ENCODE assay signal across 20 mouse cellular contexts in genomic region chr5:65864486-65864885, GRCm38 (mm10). TPM values are rescaled to one million over a fixed set of nuclear protein-coding genes. Genes with fewer than 3 reads are reported as not detected.
A peak's percentile ranks its signal among the peaks of the same experiment; 100 is the strongest.
DNase-seq lines count a peak whose midpoint lies in the region; ATAC-seq and TF ChIP-seq lines count a peak whose summit lies in the region.
"Had no signal": no experiment of that assay in that cellular context is flagged by ENCODE, and none has a peak within 500 bp of the region (broad histone marks: within the 10 kb centered on the region; RNA-seq: fewer than 3 reads in every experiment).

No protein-coding gene starts in this region.

- no peak for TF ChIP-seq CTCF in liver, postnatal 0 days (IDR thresholded peaks at IDR 0.05; ENCODE audit: low read depth)

- H3K4me1 ChIP-seq in megakaryocyte, embryonic 14.5 days, result peaks cover 88% of the 10 kb centered on the region
- peaks cover 11% of the 10 kb centered on the region for H3K4me1 ChIP-seq in liver, postnatal 0 days (ENCODE audit: insufficient read depth)
- H3K4me1 ChIP-seq: embryonic facial prominence, embryonic 15.5 days; hindbrain, embryonic 13.5 days; intestine, embryonic 15.5 days; neural tube, embryonic 13.5 days had no signal

- ATAC-seq in CD4-positive, CD25-positive, alpha-beta regulatory T cell, adult 4 months, result no peak
- no peak for ATAC-seq in megakaryocyte, adult 5-6 weeks (ENCODE audit: poor library complexity, severe bottlenecking)
- peak; percentile 24; the same call in 1 of the 2 replicates for ATAC-seq in erythroblast, adult 5-6 weeks (replicated peaks; ENCODE audit: low FRiP score, poor library complexity, severe bottlenecking)
- ATAC-seq in liver, postnatal 0 days, result no peak
- ATAC-seq: intestine, embryonic 15.5 days had no signal

- H3K27me3 ChIP-seq in megakaryocyte, embryonic 14.5 days (replicated peaks), result no peaks in the 10 kb centered on the region
- no peaks in the 10 kb centered on the region for H3K27me3 ChIP-seq in liver, postnatal 0 days (ENCODE audit: insufficient read depth, low read length)
- H3K27me3 ChIP-seq: embryonic facial prominence, embryonic 15.5 days; hindbrain, embryonic 13.5 days; intestine, embryonic 15.5 days; kidney, embryonic 15.5 days; neural tube, embryonic 13.5 days had no signal

- no peak overlapping the region for H3K27ac ChIP-seq in liver, postnatal 0 days (ENCODE audit: low read depth)
- H3K27ac ChIP-seq: embryonic facial prominence, embryonic 15.5 days; forebrain, embryonic 10.5 days; hindbrain, embryonic 13.5 days; intestine, embryonic 15.5 days; kidney, embryonic 15.5 days; neural tube, embryonic 13.5 days had no signal

- no peak for TF ChIP-seq EP300 in liver, postnatal 0 days (IDR thresholded peaks at IDR 0.05; ENCODE audit: low read depth)

- H3K9ac ChIP-seq in liver, postnatal 0 days (replicated peaks), result peak overlapping the region; percentile 42
- H3K9ac ChIP-seq: embryonic facial prominence, embryonic 15.5 days; hindbrain, embryonic 13.5 days; intestine, embryonic 15.5 days; kidney, embryonic 15.5 days; lung, embryonic 14.5 days; neural tube, embryonic 13.5 days had no signal

- DNase-seq in CD4-positive, CD25-positive, alpha-beta regulatory T cell, adult 2 months (ENCODE audit: low read depth, low spot score), result peak; percentile 43
- no peak for DNase-seq in liver, postnatal 0 days
- DNase-seq in adrenal gland, adult 8-10 months, result no peak
- DNase-seq in cerebellum, postnatal 25 days, result no peak
- DNase-seq: cerebellum, adult 11-12 months; cerebellum, postnatal 14 days; heart, adult 18-20 months; lung, embryonic 14.5 days; lung, postnatal 36 days had no signal

- peak overlapping the region; percentile 91 for H3K4me3 ChIP-seq in megakaryocyte, embryonic 14.5 days (replicated peaks)
- peak overlapping the region; percentile 39 for H3K4me3 ChIP-seq in liver, postnatal 0 days (ENCODE audit: low read depth, low read length)
- H3K4me3 ChIP-seq: embryonic facial prominence, embryonic 15.5 days; forebrain, embryonic 10.5 days; hindbrain, embryonic 13.5 days; intestine, embryonic 15.5 days; kidney, embryonic 15.5 days; neural tube, embryonic 13.5 days had no signal

- H3K4me2 ChIP-seq in liver, postnatal 0 days (ENCODE audit: low read depth, low read length), result peak overlapping the region; percentile 55
- H3K4me2 ChIP-seq: embryonic facial prominence, embryonic 15.5 days; hindbrain, embryonic 13.5 days; intestine, embryonic 15.5 days; kidney, embryonic 15.5 days; lung, embryonic 14.5 days; midbrain, embryonic 11.5 days; neural tube, embryonic 13.5 days had no signal

- H3K9me3 ChIP-seq in megakaryocyte, embryonic 14.5 days, result no peaks in the 10 kb centered on the region
- no peaks in the 10 kb centered on the region for H3K9me3 ChIP-seq in liver, postnatal 0 days (ENCODE audit: low read length)
- H3K9me3 ChIP-seq: embryonic facial prominence, embryonic 15.5 days; forebrain, embryonic 10.5 days; hindbrain, embryonic 13.5 days; intestine, embryonic 15.5 days; kidney, embryonic 15.5 days; neural tube, embryonic 13.5 days had no signal

- no peaks in the 10 kb centered on the region for H3K36me3 ChIP-seq in megakaryocyte, embryonic 14.5 days (replicated peaks; ENCODE audit: low read length)
- H3K36me3 ChIP-seq in liver, postnatal 0 days (replicated peaks; ENCODE audit: insufficient read depth, low read length), result no peaks in the 10 kb centered on the region
- H3K36me3 ChIP-seq: embryonic facial prominence, embryonic 15.5 days; forebrain, embryonic 10.5 days; hindbrain, embryonic 13.5 days; intestine, embryonic 15.5 days; kidney, embryonic 15.5 days; neural tube, embryonic 13.5 days had no signal

- WGBS in liver, postnatal 0 days (ENCODE audit: insufficient replicate concordance), result 44% methylated on average over 7 of the region's 7 CpGs

RNA-seq across cellular contexts. Expression of gene Rhoh, which starts 3.5 kb away (rescaled TPM):
- 100 to 1,000 TPM; 342 to 463 TPM for polyA plus RNA-seq in CD4-positive, CD25-positive, alpha-beta regulatory T cell, adult 4 months (2017; shearing (Covaris generic))
- polyA plus RNA-seq in megakaryocyte, embryonic 14.5 days (2012; ENCODE audit: insufficient read depth, low replicate concordance), result 0.70 TPM in 1 of 2 replicates, not detected in the other
- 6.4 and 10.8 TPM in 2 replicates for total RNA-seq in megakaryocyte, adult 5-6 weeks (2015)
- 9.3 and 10.5 TPM in 2 replicates for total RNA-seq in megakaryocyte, adult 5-6 weeks (2017)
- 2.1 and 2.5 TPM in 2 replicates for total RNA-seq in erythroblast, adult 5-6 weeks (2015; ENCODE audit: low replicate concordance)
- 1.0 and 3.3 TPM in 2 replicates for total RNA-seq in erythroblast, adult 5-6 weeks (2017; ENCODE audit: low replicate concordance)
- 4.3 and 5.1 TPM in 2 replicates for polyA plus RNA-seq in liver, postnatal 0 days (2015; fragmentation: Nextera tagmentation; extraction: Ambion mirVana)
- total RNA-seq in adrenal gland, adult 8-10 months (2022), result 1 to 10 TPM in 1 of 4 experiments, under 1 TPM in 3; 0.45 to 1.2 (median 0.80) TPM
